Mouse (Mus musculus) spleen, adult 2 months (tissue): ENCODE results near the gene Nfkbia. TPM values are rescaled to one million over a fixed set of nuclear protein-coding genes. Genes with fewer than 3 reads are reported as not detected.

ENCODE experiments used
- DNase-seq, 2 experiments: peaks; one replicate each; pipeline versions ENCODE4 v3.0.0 to v3.0.0-alpha.2; 2012 to 2021; ENCODE audit warnings: low spot score in 2 of 2, low read depth in 1 of 2
- H3K27ac ChIP-seq: fragments of 200-500 bp; 2 replicates; pipeline ENCODE4 v1.5.1; 2012; ENCODE audit warnings: low read length, inconsistent platforms; ENCODE audit not compliant: insufficient read depth
- H3K27me3 ChIP-seq: fragments of 200-500 bp; 2 replicates; pipeline ENCODE4 v1.6.1; 2012; ENCODE audit warnings: mild to moderate bottlenecking, moderate library complexity, low read length, inconsistent platforms; ENCODE audit not compliant: control insufficient read depth, insufficient read depth
- H3K36me3 ChIP-seq: fragments of 200-500 bp; 2 replicates; pipeline ENCODE4 v1.6.1; 2012; ENCODE audit warnings: mild to moderate bottlenecking, low read length, inconsistent platforms; ENCODE audit not compliant: control insufficient read depth, insufficient read depth
- H3K4me1 ChIP-seq: fragments of 200-500 bp; 2 replicates; pipeline ENCODE4 v1.6.1; 2011; ENCODE audit warnings: inconsistent platforms; ENCODE audit not compliant: control insufficient read depth, insufficient read depth, insufficient read length
- H3K4me3 ChIP-seq: fragments of 200-500 bp; 2 replicates; pipeline ENCODE4 v1.5.1; 2011; ENCODE audit warnings: mild to moderate bottlenecking, inconsistent platforms; ENCODE audit not compliant: insufficient read depth, insufficient read length; ENCODE audit errors: extremely low read depth
- CTCF ChIP-seq: fragments of 200-500 bp; IDR thresholded peaks from 2 replicates; pipeline ENCODE4 v1.5.1; 2011; ENCODE audit warnings: mild to moderate bottlenecking, inconsistent platforms; ENCODE audit not compliant: insufficient read depth, insufficient read length, insufficient replicate concordance; ENCODE audit errors: extremely low read depth
- POLR2A ChIP-seq: fragments of 200-500 bp; IDR thresholded peaks from 2 replicates; pipeline ENCODE4 v1.6.1; 2011; ENCODE audit warnings: low read depth, low read length, inconsistent platforms
- WGBS: fragments of 180-500 bp; shearing (Covaris S2); methylation state at CpG from one replicate; pipeline ENCODE4 v1.1.7; 2018; 5-methylcytosine and 5-hydroxymethylcytosine counted together
- polyA plus RNA-seq: library from polyadenylated mRNA; depleted of rRNA; stranded (reverse); fragments of >200 nt; gene quantifications from 2 replicates; pipeline ENCODE4 v1.2.3, GENCODE M21; 2012; rRNA removed

The Nfkbia gene
- 287 and 388 TPM in 2 replicates for polyA plus RNA-seq

DNA sequence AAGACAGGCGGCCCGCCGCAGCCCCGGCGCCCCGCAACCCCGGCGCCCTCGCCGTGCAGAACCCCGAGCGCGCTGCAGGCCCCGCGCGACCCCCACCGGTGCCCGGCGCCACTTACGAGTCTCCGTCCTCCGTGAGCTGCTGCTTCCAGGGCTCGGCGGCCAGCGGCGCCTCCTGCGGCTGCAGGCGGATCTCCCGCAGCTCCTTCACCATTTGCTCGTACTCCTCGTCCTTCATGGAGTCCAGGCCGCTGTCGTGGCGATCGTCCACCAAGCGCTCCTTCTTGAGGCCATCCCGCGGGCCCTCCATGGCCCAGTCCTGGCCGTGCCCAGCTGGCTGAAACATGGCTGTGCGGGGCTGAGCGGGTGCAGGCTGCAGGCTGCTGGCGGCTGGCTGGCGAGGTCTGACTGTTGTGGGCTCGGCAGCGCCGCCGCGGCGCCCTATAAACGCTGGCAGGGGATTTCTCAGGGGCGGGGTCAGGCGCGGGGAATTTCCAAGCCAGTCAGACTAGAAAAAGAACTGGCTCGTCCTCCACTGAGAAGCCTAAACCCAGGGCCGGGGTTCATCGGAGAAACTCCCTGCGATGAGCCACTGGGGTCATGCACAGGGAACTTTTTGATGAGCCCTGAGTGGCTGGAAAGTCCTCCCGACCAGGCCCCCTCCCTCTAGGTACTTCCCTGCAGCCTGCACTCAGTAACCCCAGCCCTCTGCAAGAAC is at the start of gene Nfkbia:
Gene Nfkbia, minus strand, starts transcription at position 464 of the 715 bp plus-strand sequence.
- TF ChIP-seq CTCF: peak; percentile 3; the same call in 1 of the 2 replicates
- peak; percentile 99 for TF ChIP-seq POLR2A
- Histone ChIP-seq H3K36me3 (peaks cover 30% of the 10 kb centered on the region), H3K4me1 (peaks cover 25% of the 10 kb centered on the region; the same call in 1 of the 2 replicates), H3K27ac (peak within 1 kb of the TSS; percentile 99), H3K4me3 (peak within 1 kb of the TSS; percentile 92), H3K27me3 (no peaks in the 10 kb centered on the region)
- DNase-seq: peak; percentile 82 to 91
- under 1% methylated on average over 57 of the region's 58 CpGs for WGBS

DNA sequence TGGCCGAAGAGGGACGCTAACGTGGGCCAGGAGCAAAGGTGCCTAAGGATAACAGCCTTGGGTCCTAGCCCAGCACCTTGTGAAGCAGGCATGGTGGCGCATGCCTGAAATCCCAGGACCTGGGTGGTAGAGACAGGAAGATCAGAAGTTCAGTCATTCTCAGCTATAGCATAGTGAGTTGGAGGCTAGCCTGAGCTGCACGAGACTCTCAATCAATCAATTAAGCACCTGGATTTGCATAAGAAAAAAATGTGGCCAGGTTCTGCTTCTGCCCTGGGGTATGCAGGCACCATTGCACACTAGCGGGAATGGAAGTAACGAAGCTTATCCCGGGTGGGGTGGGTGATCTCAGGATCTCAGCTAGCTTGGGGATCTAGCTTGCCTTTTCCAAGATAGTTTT is 46.7 kb upstream of the Nfkbia start:
- Histone ChIP-seq H3K27me3 (peaks cover 1% of the 10 kb centered on the region; the same call in 1 of the 2 replicates), H3K36me3 (no peaks in the 10 kb centered on the region), H3K4me3 (no peak overlapping the region), H3K27ac (no peak overlapping the region), H3K4me1 (no peaks in the 10 kb centered on the region)
- DNase-seq: no peak
- TF ChIP-seq POLR2A (no peak), CTCF (no peak)
- WGBS: 73% methylated on average over 8 of the region's 8 CpGs

DNA sequence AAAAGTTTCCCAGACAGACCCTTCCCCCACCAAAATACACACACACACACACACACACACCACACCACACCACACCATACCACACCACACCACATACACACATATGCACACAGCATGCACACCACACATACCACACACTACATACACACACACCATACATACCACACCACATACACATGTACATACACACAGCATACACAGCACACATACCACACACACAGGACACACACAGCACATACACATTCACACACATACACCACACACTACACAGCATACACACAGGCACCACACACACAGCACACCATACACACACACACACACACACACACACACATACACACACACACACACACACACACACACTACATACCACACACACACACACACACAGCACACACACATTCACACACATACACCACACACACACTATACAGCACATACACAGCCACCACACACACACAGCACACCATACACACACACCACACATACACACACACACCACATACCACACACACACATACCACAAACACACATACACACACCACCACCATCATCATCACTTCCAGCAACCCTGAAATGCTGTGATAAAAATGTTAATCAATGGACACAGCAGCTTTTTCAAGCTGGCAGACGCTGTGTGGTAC is 46.0 kb upstream of the Nfkbia start:
- 89% methylated on average over 1 of the region's 1 CpGs for WGBS
- H3K36me3 ChIP-seq: no peaks in the 10 kb centered on the region
- no peaks in the 10 kb centered on the region for H3K4me1 ChIP-seq
- TF ChIP-seq CTCF (no peak), POLR2A (no peak)
- no peak overlapping the region for H3K27ac ChIP-seq
- peaks cover 1% of the 10 kb centered on the region; the same call in 1 of the 2 replicates for H3K27me3 ChIP-seq
- DNase-seq: no peak
- H3K4me3 ChIP-seq: no peak overlapping the region

DNA sequence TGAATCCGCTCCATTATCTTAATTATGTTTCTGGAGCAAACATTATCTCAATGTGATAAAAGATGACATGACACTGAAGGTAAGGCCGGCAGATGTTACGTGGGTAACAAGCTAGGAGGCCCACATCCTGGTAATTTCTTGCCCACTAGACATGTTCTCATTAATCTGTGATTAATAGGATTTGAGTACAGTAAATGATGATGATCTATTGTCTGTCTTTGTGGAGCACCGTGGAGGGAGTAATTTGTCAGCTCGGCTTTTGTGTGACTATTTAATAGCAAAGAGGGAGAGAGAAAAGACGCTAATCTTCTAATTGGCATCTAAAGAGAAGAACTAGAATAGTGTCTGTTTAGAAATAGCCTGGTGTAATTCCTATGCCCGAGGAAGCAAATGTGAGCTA is 45.3 kb upstream of the Nfkbia start:
- H3K36me3 ChIP-seq: no peaks in the 10 kb centered on the region
- no peak for DNase-seq
- no peak overlapping the region for H3K4me3 ChIP-seq
- WGBS: 84% methylated on average over 7 of the region's 7 CpGs
- H3K27ac ChIP-seq: no peak overlapping the region
- H3K4me1 ChIP-seq: no peaks in the 10 kb centered on the region
- TF ChIP-seq POLR2A (no peak), CTCF (no peak)
- H3K27me3 ChIP-seq: peaks cover 1% of the 10 kb centered on the region; the same call in 1 of the 2 replicates

DNA sequence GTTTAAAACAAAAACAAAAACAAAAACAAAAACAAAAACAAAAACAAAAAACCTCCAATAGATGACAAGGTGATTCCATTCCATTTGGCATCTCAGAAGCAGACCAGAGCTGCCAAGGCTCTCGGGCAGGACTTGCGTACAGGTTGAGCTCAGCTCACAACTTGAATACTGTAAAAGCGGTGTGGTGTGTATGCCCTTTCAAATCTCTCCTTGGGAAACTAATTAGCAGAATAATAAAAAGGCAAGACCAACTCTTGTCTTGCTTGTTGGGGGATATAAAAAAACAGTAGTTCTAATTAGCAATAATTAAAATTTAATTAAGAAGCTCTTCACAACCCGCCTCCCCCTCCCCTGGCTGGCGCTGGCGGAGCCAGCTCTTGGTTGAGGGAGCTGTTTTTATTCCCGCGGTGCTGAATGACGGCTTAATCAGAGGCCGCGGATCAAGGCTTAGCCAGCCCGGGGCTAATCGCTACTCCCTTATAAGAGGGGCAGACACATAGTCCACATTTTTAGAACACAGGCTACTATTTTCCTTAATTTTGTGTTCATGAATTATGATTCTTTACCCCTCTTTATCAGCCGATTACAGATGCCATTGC is 44.2 kb upstream of the Nfkbia start:
- Histone ChIP-seq H3K36me3 (no peaks in the 10 kb centered on the region), H3K27ac (no peak overlapping the region), H3K27me3 (peaks cover 1% of the 10 kb centered on the region; the same call in 1 of the 2 replicates), H3K4me1 (no peaks in the 10 kb centered on the region), H3K4me3 (no peak overlapping the region)
- TF ChIP-seq CTCF: no peak
- TF ChIP-seq POLR2A: no peak
- 16% methylated on average over 14 of the region's 14 CpGs for WGBS
- no peak for DNase-seq

DNA sequence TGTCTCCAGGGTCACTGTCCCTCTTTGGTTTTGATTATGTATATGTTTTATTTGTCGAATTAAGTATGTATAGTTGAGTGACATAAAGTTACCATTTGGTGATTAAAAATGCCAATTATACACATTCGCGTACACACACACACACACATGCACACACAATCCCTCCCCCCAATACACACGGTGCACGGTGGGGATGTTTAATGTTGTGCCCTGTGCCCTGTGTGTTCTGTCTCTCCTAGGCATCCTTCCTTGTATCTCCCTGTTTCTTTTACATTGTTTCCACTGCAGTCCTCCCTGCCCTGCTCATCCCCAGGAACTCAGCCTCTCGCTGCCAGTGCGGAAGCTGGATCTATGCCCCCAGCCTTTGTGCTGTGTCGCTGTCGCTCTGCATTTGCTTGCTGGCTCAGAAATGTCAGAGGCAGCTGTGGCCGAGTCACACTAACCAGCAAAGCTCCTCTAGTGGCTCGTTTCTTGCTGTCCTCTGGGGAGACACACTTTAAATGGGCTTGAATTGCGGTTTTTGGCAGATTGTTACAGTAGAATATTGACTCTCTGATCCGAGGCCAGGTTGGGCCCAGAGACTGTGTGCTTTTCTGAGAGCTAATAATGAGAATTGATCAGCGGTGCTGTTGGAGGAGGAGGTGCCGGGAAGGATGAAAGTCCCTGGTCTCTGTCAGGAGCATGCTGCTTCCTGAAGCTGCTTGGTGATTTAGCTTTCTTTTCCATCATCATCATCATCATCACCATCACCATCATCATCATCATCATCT is 34.7 kb upstream of the Nfkbia start:
- Histone ChIP-seq H3K27ac (no peak overlapping the region), H3K36me3 (no peaks in the 10 kb centered on the region), H3K4me3 (no peak overlapping the region), H3K27me3 (no peaks in the 10 kb centered on the region), H3K4me1 (no peaks in the 10 kb centered on the region)
- WGBS: 72% methylated on average over 15 of the region's 15 CpGs
- TF ChIP-seq POLR2A (no peak), CTCF (no peak)
- no peak for DNase-seq
